Mouse (Mus musculus) right cerebral cortex, adult 18-20 months (tissue): Measurements from ENCODE around the gene Taf5.
A peak's percentile ranks its signal among the peaks of the same experiment; 100 is the strongest.

Source experiments
- DNase-seq: peaks from one replicate; pipeline ENCODE4 v3.0.0; 2022; ENCODE audit warnings: mixed read lengths

Taf5 gene

GRCm38 (mm10) chr19:47067924-47068611, 522 bp downstream of the Taf5 start:
- DNase-seq, result peak; percentile 89

DNA sequence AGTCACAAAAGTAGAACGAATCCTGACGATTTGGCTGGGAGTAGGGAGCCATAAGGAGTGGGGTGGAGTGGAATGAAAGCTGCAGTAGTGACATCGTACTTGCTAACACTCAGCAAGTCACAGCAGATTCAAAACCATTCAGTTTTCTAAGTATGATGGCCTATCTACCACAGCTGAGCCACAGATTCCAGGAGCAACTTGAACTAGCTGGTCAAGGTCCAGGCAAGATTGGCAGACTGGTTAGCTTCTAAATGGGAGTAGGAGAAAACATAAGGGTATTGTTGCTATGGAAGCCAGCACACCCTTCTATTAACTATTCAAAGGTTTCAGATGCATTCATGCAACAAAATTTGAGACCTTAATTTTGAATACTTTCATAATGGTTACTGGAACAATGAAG, 20.7 kb downstream of the Taf5 start:
- no peak for DNase-seq

GRCm38 (mm10) chr19:47089718-47090525, 22.4 kb downstream of the Taf5 start:
- DNase-seq, result no peak

DNA sequence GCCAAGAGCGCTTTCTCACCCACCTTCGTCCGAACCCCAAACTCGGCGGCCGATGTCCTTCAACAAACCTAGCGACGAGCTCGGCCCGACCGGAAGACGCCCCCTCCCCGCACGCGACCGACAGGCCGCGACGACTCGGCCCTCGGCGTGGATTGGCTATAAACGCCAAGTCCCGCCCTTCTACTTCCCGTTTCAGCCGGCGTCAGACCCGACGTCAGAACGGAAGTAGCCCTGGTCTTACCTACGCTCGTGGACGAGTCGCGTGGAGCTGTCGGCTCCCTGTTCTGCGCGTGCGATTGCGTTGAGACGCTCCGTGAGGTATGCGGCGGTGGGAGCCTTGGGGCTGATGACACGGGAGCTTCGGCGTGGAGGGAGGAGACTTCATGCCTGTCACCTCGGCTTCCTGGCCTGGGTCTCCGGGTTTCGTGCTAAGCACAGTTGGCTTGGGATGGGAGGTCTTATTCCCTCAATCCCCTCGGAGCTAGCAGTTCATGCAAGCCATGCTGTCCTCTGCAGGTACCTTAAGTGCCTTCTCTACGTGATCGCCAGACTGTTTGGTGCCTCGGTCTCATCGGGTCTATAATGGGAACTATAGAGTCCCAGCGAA, 23.1 kb downstream of the Taf5 start, which contains the start of the genes Usmg5 and Pdcd11:
Usmg5 (minus strand) TSS at position 98 of the 607 bp plus-strand sequence.
Pdcd11 (plus strand) TSS at position 219 of the 607 bp plus-strand sequence.
- peak; percentile 98 for DNase-seq

GRCm38 (mm10) chr19:47101080-47101479, 33.5 kb downstream of the Taf5 start:
- no peak for DNase-seq

DNA sequence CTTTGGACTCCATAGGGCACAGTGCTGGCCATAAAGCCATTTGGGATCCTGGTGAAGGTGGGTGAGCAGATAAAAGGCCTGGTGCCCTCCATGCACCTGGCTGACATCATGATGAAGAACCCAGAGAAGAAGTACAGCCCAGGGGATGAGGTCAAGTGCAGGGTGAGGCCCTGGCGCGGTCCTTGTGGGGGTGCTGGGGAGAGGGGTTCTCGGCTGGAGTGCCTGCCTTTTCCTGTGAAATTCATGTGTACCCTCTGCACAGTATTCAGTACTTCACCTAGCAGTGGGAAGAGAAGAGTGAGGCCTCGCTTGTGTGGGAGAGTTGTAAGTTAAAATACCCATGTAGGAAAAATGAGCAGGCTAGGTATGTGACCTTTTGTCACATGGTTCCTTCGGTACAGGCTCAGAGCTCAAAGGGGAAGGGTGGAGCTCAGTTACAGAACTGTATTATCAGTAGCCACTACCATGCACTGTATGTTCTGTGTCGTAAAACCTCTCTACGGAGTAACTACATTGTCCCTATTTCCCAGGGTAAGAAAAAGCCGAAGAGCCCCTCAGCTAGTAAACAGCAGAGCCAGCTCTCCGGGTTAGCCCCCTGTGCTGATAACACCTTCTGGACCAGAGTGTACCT, 37.2 kb downstream of the Taf5 start:
- no peak for DNase-seq

DNA sequence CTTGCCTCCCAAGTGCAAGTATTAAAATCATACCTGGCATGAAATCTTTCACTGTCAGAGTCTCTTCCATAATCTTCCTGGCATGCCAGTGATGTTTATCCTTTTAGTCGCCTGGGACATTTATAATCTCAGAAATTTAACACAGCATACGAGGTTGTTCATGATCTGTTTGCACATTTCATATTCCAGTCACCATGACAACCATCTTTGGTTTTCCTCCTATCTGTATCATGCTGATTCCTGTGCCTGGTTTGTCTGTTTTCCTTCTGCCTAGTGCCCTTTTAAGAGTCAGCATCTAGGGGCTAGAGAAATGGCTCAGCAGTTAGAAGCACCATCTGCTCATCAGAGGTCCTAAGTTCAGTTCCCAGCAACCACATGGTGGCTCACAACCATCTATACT, 51.1 kb downstream of the Taf5 start:
- DNase-seq, result no peak

DNA sequence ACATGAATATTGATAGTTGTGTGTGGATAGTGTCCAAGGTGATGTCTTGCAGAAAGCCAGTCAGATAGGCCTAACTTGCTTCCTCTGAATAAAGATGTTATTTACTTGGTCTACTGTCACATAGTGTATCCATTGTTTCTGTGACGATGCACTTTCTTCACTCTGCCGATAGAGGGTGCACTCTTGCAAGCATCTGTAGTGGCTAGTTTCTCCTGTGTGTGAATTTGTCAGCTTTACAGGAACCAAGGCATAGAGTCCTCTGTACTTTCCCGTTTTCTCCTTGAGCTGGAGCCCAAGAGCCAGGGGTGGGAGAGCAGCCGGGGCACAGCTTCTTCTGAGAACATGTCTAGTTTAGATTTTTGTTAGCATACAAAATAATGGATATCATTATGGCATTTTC, 53.5 kb downstream of the Taf5 start:
- DNase-seq, result no peak

- no peak for DNase-seq
Observed at GRCm38 (mm10) chr19:47122802-47123201, 55.3 kb downstream of the Taf5 start.

DNA sequence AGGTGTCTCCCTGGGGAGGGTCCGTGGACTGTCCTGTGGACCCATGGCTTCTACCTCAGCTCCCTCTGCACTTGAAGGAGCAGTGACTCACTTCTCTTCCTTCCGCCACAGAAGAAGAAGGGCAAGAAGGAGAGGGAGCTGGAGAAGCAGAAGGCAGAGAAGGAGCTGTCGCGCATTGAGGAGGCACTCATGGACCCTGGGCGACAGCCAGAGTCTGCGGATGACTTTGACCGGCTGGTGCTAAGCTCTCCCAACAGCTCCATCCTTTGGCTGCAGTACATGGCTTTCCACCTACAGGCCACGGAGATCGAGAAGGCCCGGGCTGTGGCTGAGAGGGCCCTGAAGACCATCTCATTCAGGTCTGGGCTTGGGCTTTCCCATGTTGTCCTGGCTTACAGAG, 60.6 kb downstream of the Taf5 start:
- DNase-seq, result no peak

GRCm38 (mm10) chr19:47128835-47129234, 61.3 kb downstream of the Taf5 start:
- no peak for DNase-seq

DNA sequence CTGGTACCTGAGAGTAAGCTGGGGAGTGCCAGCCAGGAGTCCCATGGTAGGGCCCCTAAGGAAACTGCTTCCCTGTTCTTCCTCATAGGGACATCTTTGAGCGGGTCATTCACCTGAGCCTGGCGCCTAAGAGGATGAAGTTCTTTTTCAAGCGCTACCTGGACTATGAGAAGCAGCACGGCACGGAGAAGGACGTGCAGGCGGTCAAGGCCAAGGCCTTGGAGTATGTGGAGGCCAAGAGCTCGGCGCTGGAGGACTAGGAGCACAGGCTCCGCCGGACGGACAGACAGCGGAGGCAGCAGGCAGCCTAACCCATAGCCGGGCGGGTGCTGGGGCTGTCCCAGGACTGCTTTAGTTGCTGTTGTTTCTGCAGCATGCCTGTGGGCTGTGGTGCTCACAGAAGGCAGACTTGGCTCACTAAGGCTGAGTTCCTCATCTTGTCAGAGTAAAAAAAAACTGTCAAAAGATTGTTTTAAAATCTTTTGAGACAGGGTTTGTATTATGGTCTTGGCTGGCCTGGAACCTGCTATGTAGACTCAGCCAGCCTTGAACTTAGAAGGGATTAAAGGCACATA, 63.1 kb downstream of the Taf5 start:
- no peak for DNase-seq
